Mouse (Mus musculus): ENCODE measurements around the gene AL732309.1.
"Not testable (repeated sequence)": the region's sequence is repeated elsewhere in the genome, so short reads cannot be mapped to it uniquely, and the experiment has no call there.

The AL732309.1 gene

GRCm38 (mm10) chr2:25267241-25267640, 20.6 kb upstream of the AL732309.1 start:
- DNase-seq: no peak

GRCm38 (mm10) chr2:25266720-25267119, 20.1 kb upstream of the AL732309.1 start:
- peak; percentile 47 to 65 for DNase-seq

- peak in 1 of 2 experiments; percentile 38 for DNase-seq
Measured at GRCm38 (mm10) chr2:25265897-25266656, 19.4 kb upstream of the AL732309.1 start.

- peak in 1 of 2 experiments; percentile 46 for DNase-seq
Measured at GRCm38 (mm10) chr2:25264851-25265250, 18.2 kb upstream of the AL732309.1 start.

- no peak for DNase-seq
Measured at GRCm38 (mm10) chr2:25264286-25264660, 17.6 kb upstream of the AL732309.1 start.

- DNase-seq: peak in 1 of 2 experiments; percentile 4
Measured at GRCm38 (mm10) chr2:25263623-25264285, 17.1 kb upstream of the AL732309.1 start.

GRCm38 (mm10) chr2:25262795-25263622, 16.3 kb upstream of the AL732309.1 start:
- peak; percentile 55 to 71 for DNase-seq

- DNase-seq: peak; percentile 95 to 97
Measured at GRCm38 (mm10) chr2:25262291-25262767, 15.7 kb upstream of the AL732309.1 start, which contains the start of gene Tprn. Gene Tprn, plus strand, starts transcription at chr2:25262618.

GRCm38 (mm10) chr2:25261870-25262269, 15.2 kb upstream of the AL732309.1 start:
- no peak for DNase-seq

GRCm38 (mm10) chr2:25258887-25259286, 12.2 kb upstream of the AL732309.1 start:
- DNase-seq: peak in 1 of 2 experiments; percentile 24

- not testable (repeated sequence) for DNase-seq
Measured at GRCm38 (mm10) chr2:25257250-25257649, 10.6 kb upstream of the AL732309.1 start.

GRCm38 (mm10) chr2:25256443-25257109, 9.9 kb upstream of the AL732309.1 start:
- DNase-seq: peak; percentile 72 to 79

- DNase-seq: peak; percentile 94
Measured at GRCm38 (mm10) chr2:25255284-25255779, 8.7 kb upstream of the AL732309.1 start, which contains the start of gene Tmem203. Gene Tmem203, plus strand, starts transcription at chr2:25255439.

- DNase-seq: peak; percentile 40 to 50
Measured at GRCm38 (mm10) chr2:25252331-25252730, 5.7 kb upstream of the AL732309.1 start.

GRCm38 (mm10) chr2:25244144-25244543, 2.5 kb downstream of the AL732309.1 start:
- no peak for DNase-seq

GRCm38 (mm10) chr2:25243342-25243741, 3.3 kb downstream of the AL732309.1 start:
- no peak for DNase-seq

GRCm38 (mm10) chr2:25242101-25242506, 4.6 kb downstream of the AL732309.1 start, which contains the start of the genes Rnf208 and Cysrt1:
Gene Rnf208, plus strand, starts transcription at chr2:25242255.
Gene Cysrt1, minus strand, starts transcription at chr2:25242452.
- DNase-seq: peak; percentile 39 to 54

GRCm38 (mm10) chr2:25241438-25241775, 5.3 kb downstream of the AL732309.1 start:
- peak in 1 of 2 experiments; percentile 9 for DNase-seq

GRCm38 (mm10) chr2:25240723-25241437, 5.8 kb downstream of the AL732309.1 start:
- peak; percentile 84 to 89 for DNase-seq

GRCm38 (mm10) chr2:25240310-25240709, 6.4 kb downstream of the AL732309.1 start:
- peak in 1 of 2 experiments; percentile 2 for DNase-seq

GRCm38 (mm10) chr2:25239766-25240165, 6.9 kb downstream of the AL732309.1 start:
- peak in 1 of 2 experiments; percentile 3 for DNase-seq

All from kidney, postnatal 4 days (tissue).